Mouse (Mus musculus) kidney, postnatal 25 days (tissue): Measurements from ENCODE around the gene Emcn.

Source experiments
- DNase-seq, 2 experiments: peaks; one replicate each; pipeline ENCODE4 v3.0.0; 2021; ENCODE audit warnings: mixed read lengths in 2 of 2

The Emcn gene

GRCm38 (mm10) chr3:137340938-137341337 is at the start of gene Emcn:
Gene Emcn (plus strand): TSS chr3:137341067.
- DNase-seq, result peak; percentile 57 to 61

GRCm38 (mm10) chr3:137293174-137293591 is 47.7 kb upstream of the Emcn start:
- DNase-seq, result peak in 1 of 2 experiments; percentile 7

DNA sequence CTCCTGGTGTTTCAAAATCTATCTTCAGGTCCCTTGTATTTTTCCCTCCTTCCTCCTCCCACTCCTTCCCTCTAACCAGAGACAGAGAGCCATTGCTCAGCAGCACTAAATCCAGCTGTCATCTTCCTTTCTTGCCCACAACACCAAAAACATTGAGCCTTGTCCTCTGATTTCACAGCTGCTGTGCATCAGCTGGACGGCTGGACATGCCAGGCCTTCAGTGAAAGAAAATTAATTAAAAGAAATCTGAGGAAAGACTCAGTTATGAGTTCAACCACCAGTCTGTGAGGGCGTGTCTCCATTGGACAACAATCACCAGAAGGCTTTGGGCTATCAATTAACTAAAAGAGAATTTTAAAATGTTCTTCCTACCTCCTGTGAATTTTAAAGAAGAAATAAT is 42.6 kb upstream of the Emcn start:
- no peak for DNase-seq

- no peak for DNase-seq
Measured at GRCm38 (mm10) chr3:137300210-137300609, 40.7 kb upstream of the Emcn start.

DNA sequence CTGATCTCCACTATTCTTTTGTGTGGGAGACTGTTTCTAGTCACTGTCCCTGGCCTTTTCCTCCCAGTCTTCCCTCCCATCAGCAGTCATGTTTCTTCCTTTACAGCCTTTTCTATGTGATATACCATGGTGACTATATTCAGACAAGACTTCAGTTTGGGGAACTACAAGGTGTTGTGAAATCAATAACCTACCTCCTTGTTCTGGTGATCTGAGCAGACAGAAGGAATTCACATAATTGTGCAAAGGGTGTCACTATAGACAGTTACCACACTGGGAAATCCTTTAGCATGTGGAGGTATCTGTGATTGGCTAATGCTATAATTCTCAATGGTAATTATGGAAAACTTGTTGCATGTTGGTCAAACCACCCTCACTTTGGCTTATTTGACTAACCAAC is 39.7 kb upstream of the Emcn start:
- DNase-seq, result no peak

DNA sequence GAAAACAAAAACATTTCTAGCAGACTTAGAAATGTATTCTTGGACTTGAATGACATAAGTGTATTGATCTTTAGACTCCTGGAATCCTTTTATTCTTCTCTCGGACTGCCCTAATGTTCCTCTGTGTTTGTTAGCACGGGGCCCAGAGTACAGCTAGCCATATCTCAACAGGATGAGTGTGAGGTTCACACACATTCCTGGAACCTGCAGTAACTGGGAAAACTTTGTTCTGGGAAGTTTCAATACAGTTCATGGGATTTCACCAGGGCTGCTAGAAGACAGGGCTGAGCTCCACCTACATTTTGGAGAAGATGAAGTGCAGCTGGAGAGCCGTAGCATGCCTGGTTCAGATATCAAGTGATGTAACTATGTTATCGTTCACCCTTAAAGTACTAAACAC is 38.1 kb upstream of the Emcn start:
- no peak for DNase-seq

- no peak for DNase-seq
Measured at GRCm38 (mm10) chr3:137309959-137310358, 30.9 kb upstream of the Emcn start.

GRCm38 (mm10) chr3:137312540-137312939 is 28.3 kb upstream of the Emcn start:
- no peak for DNase-seq

GRCm38 (mm10) chr3:137313775-137314362 is 27.0 kb upstream of the Emcn start:
- DNase-seq, result no peak

GRCm38 (mm10) chr3:137318371-137318770 is 22.5 kb upstream of the Emcn start:
- DNase-seq, result no peak

- no peak for DNase-seq
Measured at GRCm38 (mm10) chr3:137319950-137320349, 20.9 kb upstream of the Emcn start.

DNA sequence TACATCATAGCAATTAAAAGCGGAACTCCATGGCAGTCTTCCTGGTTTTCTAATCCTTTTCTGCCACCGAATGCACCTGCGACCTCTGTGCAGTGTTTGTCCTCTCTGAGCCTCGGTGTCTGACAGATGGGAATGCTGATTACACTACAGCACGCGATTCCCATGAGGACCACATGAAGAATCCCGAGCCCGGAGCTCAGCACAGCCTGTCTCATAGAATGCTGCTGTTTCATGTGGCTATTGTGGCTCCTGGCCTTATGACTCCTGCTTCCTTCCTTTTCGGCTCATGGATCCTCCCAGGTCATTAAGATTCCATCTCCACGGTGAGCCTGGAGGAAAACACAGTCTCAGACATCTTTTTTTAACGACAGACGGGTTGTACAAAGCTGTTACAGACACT is 18.6 kb upstream of the Emcn start:
- DNase-seq, result peak; percentile 53 to 79

- DNase-seq, result no peak
Measured at GRCm38 (mm10) chr3:137329898-137330297, 11.0 kb upstream of the Emcn start.

DNA sequence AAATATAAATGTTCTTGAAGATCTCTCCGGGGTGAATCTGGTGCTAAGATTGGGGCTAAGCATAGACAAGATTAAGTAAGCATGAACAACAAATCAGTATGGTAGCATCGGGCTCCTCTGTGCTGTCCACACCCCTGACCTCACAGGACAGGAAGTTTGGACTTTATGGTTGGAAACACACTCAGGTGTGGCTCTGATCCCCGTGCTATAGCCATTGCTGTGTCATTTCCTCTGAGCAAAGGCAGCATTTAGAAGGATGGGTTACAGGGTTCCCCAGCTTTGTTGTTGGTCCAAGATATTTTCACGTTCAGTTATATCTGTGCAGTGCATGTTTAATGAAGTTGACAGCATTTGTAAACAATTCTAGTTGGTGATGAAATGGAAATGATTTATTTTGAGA is 9.9 kb upstream of the Emcn start:
- no peak for DNase-seq

GRCm38 (mm10) chr3:137332531-137332930 is 8.3 kb upstream of the Emcn start:
- DNase-seq, result no peak

DNA sequence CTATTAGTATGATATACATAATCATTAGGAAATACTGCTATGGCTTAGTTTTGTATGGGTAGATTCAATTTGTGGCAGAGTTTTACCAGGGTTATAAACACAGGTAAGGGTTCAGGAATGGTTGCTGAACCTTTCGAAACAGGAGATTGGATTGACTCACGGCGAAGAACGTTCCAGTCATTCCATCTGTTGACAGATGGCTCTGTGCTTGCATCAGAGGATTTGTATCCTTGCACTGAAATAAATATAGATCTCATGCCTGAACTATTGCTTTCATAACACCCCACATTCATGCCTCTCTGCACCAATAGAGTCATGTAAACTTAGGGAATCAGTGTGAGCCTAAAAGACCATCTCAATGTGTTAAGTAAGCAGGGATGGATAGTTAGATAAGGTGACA is 4.9 kb upstream of the Emcn start:
- DNase-seq, result no peak

DNA sequence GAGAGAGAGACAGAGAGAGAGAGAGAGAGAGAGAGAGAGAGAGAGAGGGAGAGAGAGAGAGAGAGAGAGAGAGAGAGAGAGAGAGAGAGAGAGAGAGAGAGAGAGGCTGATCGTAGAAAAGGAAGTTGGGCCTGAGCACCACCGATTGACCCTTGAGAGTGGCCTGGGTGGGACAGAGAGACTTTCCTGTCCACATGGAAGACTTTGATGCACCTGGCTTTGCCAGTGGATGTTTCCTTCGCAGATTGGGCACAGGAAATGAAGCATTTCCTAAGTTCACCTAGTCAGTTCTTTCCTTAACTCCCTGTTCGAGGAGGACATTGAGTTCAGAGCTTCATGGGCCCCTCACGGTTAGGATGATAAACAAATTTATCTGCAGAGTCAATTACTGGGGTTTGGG is 2.6 kb downstream of the Emcn start:
- peak; percentile 30 to 66 for DNase-seq

DNA sequence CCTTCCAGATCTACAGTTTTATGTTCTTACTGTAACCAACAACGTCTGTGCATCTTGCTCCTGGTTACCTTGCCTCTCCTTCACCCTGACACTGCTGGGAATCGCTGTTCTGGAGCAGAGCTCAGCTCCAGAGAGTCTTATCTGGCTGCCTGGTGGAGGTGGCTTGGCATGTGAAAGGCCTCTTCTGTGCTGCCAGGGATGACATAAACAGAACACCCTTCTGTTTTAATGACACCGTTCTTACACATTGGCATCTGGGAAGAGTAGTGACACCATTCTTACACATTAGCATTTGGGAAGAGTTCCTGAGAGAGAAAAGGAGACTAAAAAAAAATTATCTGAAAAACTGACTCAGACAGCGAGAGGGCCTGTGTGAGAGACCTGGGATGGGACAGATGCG is 11.0 kb downstream of the Emcn start:
- DNase-seq, result no peak

- no peak for DNase-seq
Measured at GRCm38 (mm10) chr3:137356697-137357096, 15.8 kb downstream of the Emcn start.

DNA sequence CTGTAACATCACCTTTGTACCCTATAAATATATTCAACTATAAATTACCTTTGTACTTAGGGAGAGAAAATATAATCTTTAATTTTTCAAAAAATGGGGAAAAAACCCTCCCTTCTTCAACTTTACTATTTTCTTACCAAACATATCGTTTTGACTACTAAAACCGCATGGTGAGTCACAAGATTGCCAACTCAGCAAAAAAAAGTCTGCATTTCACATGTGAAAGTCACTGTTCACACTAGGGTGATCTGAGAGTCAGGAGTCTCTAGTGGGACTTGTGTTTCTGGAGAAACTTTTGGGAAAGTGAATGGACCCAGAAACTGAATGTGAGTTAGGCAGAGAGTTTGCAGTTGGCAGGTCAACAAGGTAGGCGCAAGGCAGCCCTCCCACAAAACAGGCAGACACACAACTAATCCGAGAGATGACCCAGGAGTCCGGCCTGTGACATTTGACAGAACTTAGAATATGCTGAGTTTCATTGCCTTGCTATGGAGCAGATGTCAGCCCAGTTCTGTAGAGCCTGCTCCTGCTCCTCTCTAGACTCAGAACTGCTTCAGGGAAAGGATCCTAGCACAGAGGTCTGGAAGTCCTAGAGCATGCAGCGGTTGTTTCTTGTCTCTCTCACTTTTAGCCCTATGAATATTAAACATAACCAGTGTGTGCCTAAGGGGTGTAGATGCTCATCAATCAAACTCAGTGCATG is 26.4 kb downstream of the Emcn start:
- DNase-seq, result no peak

GRCm38 (mm10) chr3:137367826-137368325 is 27.0 kb downstream of the Emcn start:
- no peak for DNase-seq

DNA sequence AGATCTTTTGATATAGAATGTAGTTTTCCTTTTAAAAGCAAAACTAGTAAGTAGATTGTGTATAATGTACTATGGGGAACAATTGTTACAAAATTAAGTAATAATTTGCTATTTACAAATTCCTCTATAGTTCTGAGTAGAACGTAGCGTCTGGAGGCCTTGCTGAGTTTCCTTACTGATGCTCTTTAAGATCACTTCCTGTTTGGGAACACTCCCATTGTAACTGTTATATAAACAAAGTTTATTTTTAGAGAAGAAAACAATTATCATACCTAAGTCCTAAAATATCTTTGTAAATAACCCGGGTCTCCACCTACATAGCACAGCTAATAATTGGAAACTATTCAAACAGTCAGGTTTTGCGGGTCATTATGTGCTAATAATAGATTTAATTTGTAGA is 32.0 kb downstream of the Emcn start:
- DNase-seq, result no peak

- DNase-seq, result no peak
Measured at GRCm38 (mm10) chr3:137382311-137382710, 41.4 kb downstream of the Emcn start.

GRCm38 (mm10) chr3:137395588-137395987 is 54.7 kb downstream of the Emcn start:
- DNase-seq, result peak in 1 of 2 experiments; percentile 25
